Mouse (Mus musculus) bone marrow macrophage, adult 2 months (primary cell): ENCODE data around the gene Cdh18.

Experiments used
- CTCF ChIP-seq: IDR thresholded peaks from 2 replicates; pipeline ENCODE4 v1.5.1; 2012; ENCODE audit warnings: low read depth, mild to moderate bottlenecking, low read length, moderate library complexity
- POLR2A ChIP-seq: IDR thresholded peaks from 2 replicates; pipeline ENCODE4 v1.6.1; 2012; ENCODE audit warnings: mild to moderate bottlenecking, low read depth, low read length, borderline replicate concordance

DNA sequence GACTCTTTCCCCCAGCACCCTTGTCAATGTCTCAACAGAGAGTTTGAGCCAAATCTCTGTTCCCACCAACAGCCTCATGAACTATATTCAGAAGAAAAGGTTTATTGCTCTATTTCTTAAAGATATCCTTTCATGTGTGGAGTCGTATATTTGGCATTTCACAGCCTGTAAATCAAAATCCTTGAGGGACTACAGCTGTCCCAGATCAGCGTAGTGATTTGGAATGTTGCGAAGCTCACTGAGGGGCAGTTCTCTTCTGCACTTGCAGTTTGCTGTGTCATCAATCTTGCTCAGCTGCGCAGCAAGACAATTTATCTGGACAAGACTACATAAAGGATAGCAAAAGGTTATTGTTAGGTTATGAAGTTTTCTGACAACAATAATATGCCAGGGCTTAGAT lies 385.5 kb downstream of the Cdh18 start:
- TF ChIP-seq CTCF: no peak
- no peak for TF ChIP-seq POLR2A
